Mouse (Mus musculus): ENCODE results near the gene Gmeb2.

Gmeb2 gene

DNA sequence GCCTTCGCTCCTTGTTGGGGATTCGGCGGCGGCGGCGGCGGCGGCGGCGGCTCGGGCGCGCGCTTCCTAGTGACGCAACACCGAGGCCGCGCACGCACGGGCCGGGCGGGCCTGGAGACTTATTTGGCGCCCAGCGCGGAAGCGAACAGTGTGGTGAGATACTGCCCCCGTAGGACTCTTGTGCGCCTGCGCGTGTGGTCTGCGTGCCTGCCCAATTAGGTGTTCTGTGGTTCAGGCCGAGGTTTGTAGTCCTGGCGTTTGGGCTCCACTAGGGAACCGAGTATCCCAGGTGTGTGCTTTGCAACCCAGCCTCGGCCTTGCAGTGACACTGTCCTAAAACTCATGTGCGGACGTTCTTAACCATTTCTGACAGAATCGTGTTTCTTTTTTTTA is at the start of gene Gmeb2:
Gene Gmeb2, minus strand, starts transcription at position 78 of the 393 bp plus-strand sequence.
- peak; percentile 92 for DNase-seq (ENCODE audit: low spot score)

DNA sequence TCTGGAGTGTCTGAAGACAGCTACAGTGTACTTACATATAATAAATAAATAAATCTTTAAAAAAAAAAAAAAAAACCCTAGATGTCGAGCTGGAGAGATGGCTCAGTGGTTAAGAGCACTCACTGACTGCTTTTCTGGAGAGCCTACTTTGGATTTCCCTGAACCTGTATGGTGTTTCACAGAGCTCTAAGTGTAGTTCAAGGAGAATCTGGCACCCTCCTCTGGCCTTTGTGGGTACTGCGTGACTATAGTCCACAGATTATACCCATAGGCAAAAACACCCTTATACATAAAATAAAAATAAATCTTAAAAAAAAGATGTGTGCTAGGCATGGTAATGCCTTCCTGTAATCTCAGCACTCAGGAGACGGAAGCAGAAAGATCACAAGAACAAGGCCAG is 46.2 kb upstream of the Gmeb2 start:
- peak; percentile 78 for DNase-seq (ENCODE audit: low spot score)

- no peak for DNase-seq (ENCODE audit: low spot score)
Measured at GRCm38 (mm10) chr2:181332542-181332941, 44.7 kb upstream of the Gmeb2 start.

DNA sequence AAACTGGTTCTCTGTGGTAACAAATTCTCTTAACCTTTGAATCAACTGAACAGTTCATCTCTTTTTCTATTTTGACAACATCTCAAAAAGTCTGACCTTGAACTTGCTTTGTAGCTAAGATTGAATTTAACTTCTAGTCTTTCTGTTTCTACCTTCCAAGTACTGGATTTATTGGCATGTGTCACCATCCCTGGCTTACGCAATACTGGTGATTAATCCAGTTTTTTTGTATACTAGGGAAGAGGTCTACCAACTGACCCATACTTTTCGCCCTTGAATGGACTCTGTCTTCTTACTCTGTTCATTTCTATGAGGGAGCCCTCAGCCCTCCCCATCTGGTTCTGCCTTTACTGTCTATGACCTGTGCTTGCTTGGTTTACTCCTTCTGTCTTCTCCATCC is 38.3 kb upstream of the Gmeb2 start:
- DNase-seq (ENCODE audit: low spot score) = no peak

DNA sequence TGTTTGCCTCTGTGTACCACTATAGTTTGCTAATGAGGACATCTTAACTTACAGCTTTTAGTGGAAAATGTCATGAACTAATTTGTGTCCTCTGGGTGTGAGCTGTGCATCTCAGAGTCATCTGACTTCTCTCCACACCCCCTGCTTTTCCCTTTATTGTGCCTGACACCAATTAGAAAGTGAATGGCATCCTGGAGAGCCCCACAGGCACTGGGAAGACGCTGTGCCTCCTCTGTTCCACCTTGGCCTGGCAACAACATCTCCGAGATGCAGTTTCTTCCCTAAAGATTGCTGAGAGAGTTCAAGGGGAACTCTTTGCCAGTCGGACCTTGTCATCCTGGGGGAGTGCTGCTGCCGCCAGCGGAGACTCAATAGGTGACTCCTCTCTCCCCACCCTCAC is 34.3 kb upstream of the Gmeb2 start:
- DNase-seq (ENCODE audit: low spot score) = no peak

GRCm38 (mm10) chr2:181320103-181320499 is 32.3 kb upstream of the Gmeb2 start:
- no peak for DNase-seq (ENCODE audit: low spot score)

DNA sequence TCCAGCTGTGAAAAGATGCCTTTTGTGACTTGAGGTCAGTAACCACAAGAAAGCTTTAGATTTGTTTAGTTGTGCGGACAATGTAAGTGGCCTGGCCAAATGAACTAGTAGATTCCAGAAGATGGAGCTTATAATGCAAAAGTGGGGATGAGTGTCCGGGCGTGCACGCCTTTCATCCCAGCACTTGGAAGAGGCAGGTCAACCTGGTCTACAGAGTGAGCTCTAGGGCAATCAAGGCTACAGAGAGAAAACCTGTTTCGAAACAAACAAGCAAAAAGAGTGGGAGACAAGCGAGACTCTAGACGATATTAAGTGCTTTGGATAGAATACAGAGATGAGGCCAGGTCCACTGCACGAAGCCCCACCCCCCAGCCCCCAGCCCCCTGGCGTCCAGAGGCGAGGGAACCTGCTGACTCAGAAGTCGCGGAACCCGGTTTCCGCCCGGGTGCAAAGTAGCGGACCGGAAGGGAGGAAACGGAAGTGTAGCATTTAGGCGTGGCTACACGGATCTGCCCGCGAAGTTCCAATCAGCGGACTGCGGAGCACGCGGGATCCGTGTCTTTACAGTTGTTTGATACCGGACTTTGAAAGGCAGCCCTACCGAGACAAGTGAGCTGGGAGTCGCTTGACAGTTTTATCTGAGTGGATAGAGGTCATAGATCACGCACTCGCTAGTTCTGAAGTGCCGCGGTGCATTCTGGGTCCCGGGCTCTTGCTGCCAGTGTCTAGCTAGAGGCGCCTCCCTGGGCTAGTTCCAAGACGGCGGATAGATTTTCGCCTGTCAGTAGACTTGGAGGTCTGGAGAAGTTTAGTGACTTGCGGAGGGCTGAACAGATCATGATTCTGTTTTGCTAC is 31.6 kb upstream of the Gmeb2 start, which contains the start of gene Rtel1:
Gene Rtel1, plus strand, starts transcription at position 492 of the 855 bp plus-strand sequence.
- DNase-seq (ENCODE audit: low spot score) = peak; percentile 86

DNA sequence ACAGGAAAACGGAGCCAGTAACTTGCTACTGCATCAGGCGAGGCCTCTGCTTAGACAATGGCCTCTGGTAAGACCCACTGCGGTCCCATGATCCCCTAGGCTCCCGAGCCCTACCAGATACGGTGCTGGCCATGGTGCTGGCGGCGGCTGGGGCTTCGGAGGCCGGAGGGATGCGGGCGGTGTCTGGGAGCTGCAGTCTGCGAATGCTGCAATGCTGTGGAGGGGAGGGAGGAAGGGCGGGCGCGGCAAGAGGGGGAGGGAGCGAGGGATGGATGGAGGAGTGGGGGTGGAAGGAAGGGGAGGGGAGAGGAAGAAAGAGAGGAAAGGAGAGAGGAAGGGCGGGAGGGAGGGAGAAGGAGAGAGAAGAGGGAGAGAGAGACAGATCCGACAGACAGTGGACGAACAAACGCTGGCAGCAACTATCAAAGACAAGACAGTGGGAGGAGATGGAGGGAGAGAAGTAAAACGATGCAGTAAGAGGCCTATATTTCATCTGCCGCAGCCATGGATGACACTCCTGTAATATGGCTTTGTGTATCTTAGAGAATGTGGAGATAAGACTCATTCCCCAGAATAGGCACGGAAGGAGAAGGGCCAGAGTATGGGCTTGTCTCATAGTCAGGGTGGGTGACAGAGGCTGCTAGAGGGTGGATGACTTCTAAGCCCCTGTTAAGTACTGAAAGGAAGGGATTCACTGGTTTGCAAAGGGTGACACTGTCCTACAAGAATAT is 26.4 kb upstream of the Gmeb2 start, which contains the start of gene Stmn3:
Gene Stmn3, minus strand, starts transcription at position 421 of the 731 bp plus-strand sequence.
- peak; percentile 83 for DNase-seq (ENCODE audit: low spot score)

DNA sequence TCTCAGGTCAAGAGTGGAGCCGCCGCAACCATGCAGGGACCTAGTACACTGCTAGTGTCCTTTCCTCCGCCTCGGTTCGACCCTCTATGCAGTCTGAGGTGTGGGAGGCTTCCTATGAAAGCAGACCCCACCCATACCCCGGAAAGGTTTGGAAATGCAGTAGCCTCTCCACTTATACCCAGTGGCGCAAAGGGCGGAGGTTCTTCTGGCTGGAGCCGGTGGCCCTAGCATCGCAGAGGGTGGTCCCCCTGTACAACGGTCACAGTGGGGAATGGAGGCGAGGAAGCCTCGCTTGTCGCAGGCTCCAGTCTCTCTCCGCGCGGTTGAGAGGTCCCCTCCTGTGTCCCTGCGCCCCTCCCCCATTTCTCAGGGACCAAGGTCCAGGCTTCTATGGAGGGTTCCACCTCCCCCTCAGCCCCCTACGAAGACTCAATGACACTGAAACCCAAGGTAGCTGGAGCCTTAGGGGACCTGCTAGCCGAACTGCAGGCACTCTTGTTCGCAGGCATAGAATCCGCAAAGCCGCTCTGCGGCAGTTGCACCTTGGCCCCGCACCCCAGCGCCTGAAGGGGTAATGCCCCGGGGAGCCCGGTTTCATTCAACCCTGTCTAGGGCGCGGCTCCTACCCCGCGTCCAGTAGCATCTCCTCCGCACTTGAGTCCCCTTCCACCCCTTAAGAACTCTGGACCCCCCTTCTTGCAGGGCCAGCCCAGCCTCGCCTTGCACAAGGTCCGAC is 25.7 kb upstream of the Gmeb2 start:
- no peak for DNase-seq (ENCODE audit: low spot score)

GRCm38 (mm10) chr2:181313006-181313343 is 25.1 kb upstream of the Gmeb2 start:
- no peak for DNase-seq (ENCODE audit: low spot score)

- DNase-seq (ENCODE audit: low spot score) = no peak
Measured at GRCm38 (mm10) chr2:181312435-181312834, 24.6 kb upstream of the Gmeb2 start.

DNA sequence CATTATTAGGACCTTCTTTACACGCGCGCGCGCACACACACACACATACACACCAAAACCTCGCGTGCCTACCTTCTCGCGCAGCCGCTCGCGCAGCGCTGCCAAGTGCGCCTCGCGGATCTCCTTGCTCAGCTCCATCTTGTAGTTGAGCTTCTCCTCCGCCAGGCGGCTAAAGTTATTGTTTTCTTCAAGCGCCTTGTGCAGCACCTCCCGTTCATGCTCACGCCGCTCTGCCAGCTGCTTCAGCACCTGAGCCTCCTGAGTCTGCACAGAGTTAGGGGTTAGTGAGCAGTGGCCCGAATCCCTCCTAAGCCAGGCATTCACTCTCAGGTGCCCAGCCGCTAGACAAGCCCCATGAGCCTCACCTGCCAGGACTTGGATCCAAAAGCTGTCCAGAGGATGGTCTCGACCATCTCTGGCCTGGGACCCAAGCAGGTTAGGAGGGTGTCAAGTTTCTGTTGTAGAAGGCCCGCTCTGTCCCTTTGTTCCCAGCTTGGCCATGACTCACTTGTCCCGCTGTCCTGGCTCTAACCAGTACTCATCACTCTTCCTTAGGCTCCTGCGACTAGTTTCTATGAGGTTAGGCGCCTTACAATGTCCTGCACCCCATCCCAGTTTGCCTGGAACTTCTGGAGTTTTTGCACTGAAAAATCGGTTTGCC is 19.4 kb upstream of the Gmeb2 start:
- peak; percentile 68 for DNase-seq (ENCODE audit: low spot score)

DNA sequence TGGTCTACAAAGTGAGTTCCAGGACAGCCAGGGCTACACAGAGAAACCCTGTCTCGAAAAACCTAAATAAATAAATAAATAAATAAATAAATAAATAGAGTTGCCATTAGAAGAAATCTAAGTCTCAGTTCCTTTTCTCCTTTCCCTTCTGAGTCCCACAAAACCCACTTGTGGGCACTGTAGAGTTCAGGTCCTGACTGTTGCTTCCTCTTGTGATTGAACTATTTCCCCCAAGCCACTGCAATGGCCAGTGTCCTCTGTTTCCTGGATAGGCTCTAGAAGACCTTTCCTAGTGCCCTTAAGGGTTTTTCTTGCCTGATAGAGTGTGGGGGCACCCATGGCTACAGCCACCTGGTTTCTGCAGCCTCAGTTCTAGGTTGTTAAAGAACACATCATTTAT is 17.1 kb upstream of the Gmeb2 start:
- DNase-seq (ENCODE audit: low spot score) = no peak

DNA sequence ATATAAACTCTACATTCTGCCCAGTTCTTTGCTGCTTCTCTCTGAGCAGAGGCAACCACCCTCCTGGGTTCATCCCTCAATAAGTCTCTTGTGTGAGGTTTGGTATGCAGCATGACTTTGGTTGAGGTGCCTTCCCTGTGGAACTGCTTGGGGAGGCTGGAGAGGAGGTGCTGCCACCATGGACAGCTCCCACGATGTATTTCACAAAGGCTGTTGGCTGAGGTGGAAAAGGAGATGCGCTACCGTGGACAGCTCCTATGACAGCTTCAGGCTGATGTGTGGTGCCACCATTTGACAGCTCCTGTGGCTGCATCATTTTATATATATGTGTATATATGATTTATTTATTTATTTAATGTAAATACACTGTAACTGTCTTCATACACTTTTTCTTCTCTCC is 14.2 kb upstream of the Gmeb2 start:
- peak; percentile 67 for DNase-seq (ENCODE audit: low spot score)

DNA sequence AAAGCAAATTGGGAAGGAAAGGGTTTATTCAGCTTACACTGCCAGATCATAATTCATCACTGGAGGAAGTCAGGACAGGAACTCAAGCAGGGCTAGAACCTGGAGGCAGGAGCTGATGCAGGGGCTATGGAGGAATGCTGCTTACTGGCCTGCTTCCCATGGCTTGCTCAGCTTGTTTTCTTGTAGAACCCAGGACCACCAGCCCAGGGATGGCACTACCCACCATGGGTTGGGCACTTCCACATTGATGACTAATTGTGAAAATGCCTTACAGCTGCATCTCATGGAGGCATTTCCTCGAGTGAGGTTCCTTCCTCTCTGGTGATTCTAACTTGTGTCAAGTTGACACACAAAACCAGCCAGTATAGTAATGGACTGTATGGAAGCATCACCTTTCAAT is 3.1 kb upstream of the Gmeb2 start:
- no peak for DNase-seq (ENCODE audit: low spot score)

GRCm38 (mm10) chr2:181288691-181289090 is 856 bp upstream of the Gmeb2 start:
- no peak for DNase-seq (ENCODE audit: low spot score)

GRCm38 (mm10) chr2:181287338-181287957 is 387 bp downstream of the Gmeb2 start:
- DNase-seq (ENCODE audit: low spot score) = peak; percentile 88

GRCm38 (mm10) chr2:181286629-181287337 is 1.1 kb downstream of the Gmeb2 start:
- no peak for DNase-seq (ENCODE audit: low spot score)

DNA sequence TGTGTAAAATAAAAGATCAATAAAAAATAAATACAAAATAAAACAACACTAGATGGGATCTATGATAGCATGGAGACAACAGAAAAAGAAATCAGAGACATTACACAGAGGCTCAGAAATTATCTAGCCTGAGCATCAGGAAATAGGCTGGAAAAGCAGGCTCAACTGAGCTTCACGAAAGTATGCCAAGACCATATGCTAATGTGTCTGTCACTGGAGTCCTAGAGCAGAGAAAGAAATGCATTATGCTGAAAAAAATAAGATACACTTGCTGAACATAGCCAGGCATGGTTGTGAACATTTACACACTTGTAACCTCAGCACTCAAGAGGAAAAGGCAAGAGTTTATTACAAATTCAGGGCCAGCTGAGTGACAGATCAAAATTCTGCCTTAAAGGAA is 7.9 kb downstream of the Gmeb2 start:
- no peak for DNase-seq (ENCODE audit: low spot score)

GRCm38 (mm10) chr2:181277866-181278265 is 10.0 kb downstream of the Gmeb2 start:
- no peak for DNase-seq (ENCODE audit: low spot score)

- DNase-seq (ENCODE audit: low spot score) = no peak
Measured at GRCm38 (mm10) chr2:181276766-181277165, 11.1 kb downstream of the Gmeb2 start.

Data from testis, postnatal 10 days (tissue).